Mouse (Mus musculus): ENCODE results near the gene Zc3hav1. TPM values are rescaled to one million over a fixed set of nuclear protein-coding genes. Genes with fewer than 3 reads are reported as not detected.

Zc3hav1 gene
- polyA plus RNA-seq, 1 experiment from 2014 or later: 2.0 TPM

- H3K27me3 ChIP-seq (ENCODE audit: poor library complexity, severe bottlenecking): peaks cover 20% of the 10 kb centered on the region
- no peak overlapping the region for H3K27ac ChIP-seq
- H3K4me1 ChIP-seq: no peaks in the 10 kb centered on the region
- DNase-seq (ENCODE audit: extremely low spot score, low spot score): no peak
- H3K4me3 ChIP-seq: no peak overlapping the region
- 55% methylated on average over 7 of the region's 7 CpGs for WGBS
- no peaks in the 10 kb centered on the region for H3K36me3 ChIP-seq (replicated peaks)
- H3K9me3 ChIP-seq: no peaks in the 10 kb centered on the region
Observed at GRCm38 (mm10) chr6:38345796-38346195, 8.6 kb downstream of the Zc3hav1 start.

- Histone ChIP-seq H3K27me3 (ENCODE audit: poor library complexity, severe bottlenecking) (peaks cover 4% of the 10 kb centered on the region; the same call in 1 of the 2 replicates), H3K36me3 (replicated peaks) (no peaks in the 10 kb centered on the region), H3K4me3 (no peak overlapping the region), H3K27ac (no peak overlapping the region), H3K9me3 (no peaks in the 10 kb centered on the region), H3K4me1 (no peaks in the 10 kb centered on the region)
- DNase-seq (ENCODE audit: extremely low spot score, low spot score): no peak
- WGBS: 83% methylated on average over 7 of the region's 7 CpGs
Observed at GRCm38 (mm10) chr6:38344006-38344670, 10.3 kb downstream of the Zc3hav1 start.

DNA sequence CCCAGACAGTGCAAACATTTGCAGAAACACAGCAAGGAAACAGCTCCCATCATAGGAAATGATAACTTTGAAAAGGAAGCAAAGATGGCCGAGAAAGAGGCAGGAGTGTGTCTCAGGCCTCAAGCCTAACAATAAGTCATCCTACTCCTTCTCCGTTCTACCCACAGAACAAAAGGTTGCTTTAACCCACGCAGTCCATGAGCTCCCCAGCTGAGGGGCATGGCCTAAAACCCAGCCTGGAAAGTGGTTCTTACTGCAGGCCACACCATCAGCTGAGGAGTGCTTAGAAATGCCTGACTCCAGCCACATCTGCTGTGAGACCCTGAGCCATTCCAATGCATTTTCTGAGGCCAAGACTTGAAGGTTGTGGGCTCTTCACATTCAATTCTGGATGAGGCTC is 10.8 kb downstream of the Zc3hav1 start:
- no peaks in the 10 kb centered on the region for H3K36me3 ChIP-seq (replicated peaks)
- 48% methylated on average over 3 of the region's 3 CpGs for WGBS
- no peak overlapping the region for H3K4me3 ChIP-seq
- peaks cover 4% of the 10 kb centered on the region; the same call in 1 of the 2 replicates for H3K27me3 ChIP-seq (ENCODE audit: poor library complexity, severe bottlenecking)
- no peak overlapping the region for H3K27ac ChIP-seq
- no peak for DNase-seq (ENCODE audit: extremely low spot score, low spot score)
- no peaks in the 10 kb centered on the region for H3K4me1 ChIP-seq
- no peaks in the 10 kb centered on the region for H3K9me3 ChIP-seq

DNA sequence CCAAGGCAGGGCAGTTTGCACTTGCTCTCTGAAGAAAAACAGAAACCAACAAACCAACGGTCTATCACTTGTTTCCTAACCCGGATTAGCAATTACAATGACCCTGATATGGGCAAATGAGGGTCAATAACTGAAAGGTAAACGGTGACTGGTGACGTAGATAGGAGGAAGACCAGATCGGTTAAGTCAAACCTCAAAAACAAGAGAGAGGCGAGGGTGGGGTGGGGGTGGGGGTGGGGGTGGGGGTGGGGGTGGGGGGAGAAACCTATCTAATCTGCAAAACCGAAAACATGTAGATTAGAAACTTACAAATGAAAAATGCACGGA is 11.8 kb downstream of the Zc3hav1 start:
- no peak for DNase-seq (ENCODE audit: extremely low spot score, low spot score)
- H3K9me3 ChIP-seq: no peaks in the 10 kb centered on the region
- H3K27ac ChIP-seq: no peak overlapping the region
- H3K36me3 ChIP-seq (replicated peaks): no peaks in the 10 kb centered on the region
- H3K27me3 ChIP-seq (ENCODE audit: poor library complexity, severe bottlenecking): peaks cover 3% of the 10 kb centered on the region; the same call in 1 of the 2 replicates
- no peak overlapping the region; the same call in 1 of the 2 replicates for H3K4me3 ChIP-seq
- whole genome bisulfite sequencing: 78% methylated on average over 8 of the region's 8 CpGs
- no peaks in the 10 kb centered on the region for H3K4me1 ChIP-seq

GRCm38 (mm10) chr6:38341751-38342665 is 12.4 kb downstream of the Zc3hav1 start:
- no peak overlapping the region for H3K27ac ChIP-seq
- no peaks in the 10 kb centered on the region for H3K4me1 ChIP-seq
- H3K27me3 ChIP-seq (ENCODE audit: poor library complexity, severe bottlenecking): no peaks in the 10 kb centered on the region
- H3K36me3 ChIP-seq (replicated peaks): no peaks in the 10 kb centered on the region
- WGBS: 75% methylated on average over 11 of the region's 11 CpGs
- no peaks in the 10 kb centered on the region for H3K9me3 ChIP-seq
- no peak overlapping the region; the same call in 1 of the 2 replicates for H3K4me3 ChIP-seq
- no peak for DNase-seq (ENCODE audit: extremely low spot score, low spot score)

DNA sequence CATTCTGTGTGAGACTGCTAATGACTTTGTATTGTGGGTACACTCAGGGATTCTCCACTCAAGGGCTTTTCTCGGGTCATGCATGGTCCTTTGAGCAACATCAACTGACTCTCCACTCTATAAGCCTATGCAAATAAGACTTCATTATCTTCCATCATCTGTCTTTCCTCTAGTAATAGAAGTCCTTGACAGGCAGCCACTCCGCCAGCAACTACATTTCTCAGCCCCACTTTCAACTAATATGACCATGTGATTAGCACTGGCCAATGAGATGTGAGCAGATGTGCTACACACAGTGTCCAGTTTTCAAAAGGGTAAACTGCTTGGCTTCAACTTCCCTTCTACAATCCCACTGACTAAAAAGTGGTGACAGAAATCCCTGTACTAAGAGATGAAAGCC is 15.3 kb downstream of the Zc3hav1 start:
- WGBS: 83% methylated on average over 2 of the region's 2 CpGs
- no peak overlapping the region for H3K4me3 ChIP-seq
- H3K27ac ChIP-seq: no peak overlapping the region
- H3K36me3 ChIP-seq (replicated peaks): no peaks in the 10 kb centered on the region
- DNase-seq (ENCODE audit: extremely low spot score, low spot score): no peak
- no peaks in the 10 kb centered on the region for H3K27me3 ChIP-seq (ENCODE audit: poor library complexity, severe bottlenecking)
- H3K4me1 ChIP-seq: no peaks in the 10 kb centered on the region
- H3K9me3 ChIP-seq: no peaks in the 10 kb centered on the region

DNA sequence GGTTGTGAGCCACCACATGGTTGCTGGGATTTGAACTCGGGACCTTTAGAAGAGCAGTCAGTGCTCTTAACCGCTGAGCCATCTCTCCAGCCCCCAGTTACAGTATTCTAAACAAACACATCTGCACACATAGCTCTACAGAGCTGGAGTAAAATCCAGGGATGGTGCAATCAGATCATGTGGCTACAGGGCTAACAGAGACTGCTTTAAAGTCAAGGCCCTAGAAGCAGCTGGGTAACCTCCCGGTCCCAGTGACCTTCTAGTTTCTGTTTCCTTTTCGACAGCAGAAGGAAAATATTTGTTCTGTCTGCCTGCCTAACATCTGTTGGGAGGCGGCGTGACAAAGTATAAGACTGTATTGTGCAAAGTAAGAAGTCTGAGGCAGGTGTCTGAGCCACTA is 16.5 kb downstream of the Zc3hav1 start:
- H3K9me3 ChIP-seq: no peaks in the 10 kb centered on the region
- DNase-seq (ENCODE audit: extremely low spot score, low spot score): no peak
- 0 out of 2 replicates have a peak, but pooled peaks cover 4% of the 10 kb centered on the region for H3K4me1 ChIP-seq
- H3K4me3 ChIP-seq: no peak overlapping the region
- 85% methylated on average over 6 of the region's 6 CpGs for WGBS
- no peaks in the 10 kb centered on the region for H3K27me3 ChIP-seq (ENCODE audit: poor library complexity, severe bottlenecking)
- no peaks in the 10 kb centered on the region for H3K36me3 ChIP-seq (replicated peaks)
- H3K27ac ChIP-seq: no peak overlapping the region

- H3K27ac ChIP-seq: no peak overlapping the region
- WGBS: 88% methylated on average over 4 of the region's 4 CpGs
- no peaks in the 10 kb centered on the region for H3K9me3 ChIP-seq
- no peak overlapping the region for H3K4me3 ChIP-seq
- H3K4me1 ChIP-seq: 0 out of 2 replicates have a peak, but pooled peaks cover 4% of the 10 kb centered on the region
- no peak for DNase-seq (ENCODE audit: extremely low spot score, low spot score)
- H3K36me3 ChIP-seq (replicated peaks): no peaks in the 10 kb centered on the region
- H3K27me3 ChIP-seq (ENCODE audit: poor library complexity, severe bottlenecking): no peaks in the 10 kb centered on the region
Observed at GRCm38 (mm10) chr6:38337166-38337705, 17.2 kb downstream of the Zc3hav1 start.

DNA sequence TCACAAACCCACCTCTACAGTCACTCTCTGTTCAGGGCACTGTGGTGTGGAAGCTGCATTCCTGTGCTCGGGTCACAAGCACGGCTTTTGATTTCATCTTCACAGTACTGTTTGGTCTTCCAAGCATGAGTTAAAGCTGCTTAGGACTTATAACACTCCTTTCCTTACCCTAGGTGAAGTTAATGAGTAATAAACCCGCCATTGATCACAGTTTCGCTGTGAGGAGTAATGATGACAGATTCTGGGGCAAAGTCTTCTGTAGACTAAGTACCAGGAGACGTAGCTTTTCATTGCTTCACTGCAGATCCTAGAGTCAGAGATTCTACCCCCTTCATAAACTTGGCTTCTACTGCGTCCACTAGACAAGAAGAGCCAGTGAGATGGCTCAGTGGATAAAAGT is 19.1 kb downstream of the Zc3hav1 start:
- Histone ChIP-seq H3K4me1 (0 out of 2 replicates have a peak, but pooled peaks cover 4% of the 10 kb centered on the region), H3K27ac (no peak overlapping the region), H3K27me3 (ENCODE audit: poor library complexity, severe bottlenecking) (no peaks in the 10 kb centered on the region), H3K36me3 (replicated peaks) (no peaks in the 10 kb centered on the region), H3K4me3 (no peak overlapping the region), H3K9me3 (no peaks in the 10 kb centered on the region)
- no peak for DNase-seq (ENCODE audit: extremely low spot score, low spot score)
- WGBS: 92% methylated on average over 6 of the region's 6 CpGs

- H3K27me3 ChIP-seq (ENCODE audit: poor library complexity, severe bottlenecking): no peaks in the 10 kb centered on the region
- H3K4me1 ChIP-seq: no peaks in the 10 kb centered on the region
- no peak overlapping the region for H3K27ac ChIP-seq
- peak; percentile 62 for DNase-seq (ENCODE audit: extremely low spot score, low spot score)
- WGBS: 27% methylated on average over 4 of the region's 4 CpGs
- H3K36me3 ChIP-seq (replicated peaks): no peaks in the 10 kb centered on the region
- H3K4me3 ChIP-seq: no peak overlapping the region
- no peaks in the 10 kb centered on the region for H3K9me3 ChIP-seq
Observed at GRCm38 (mm10) chr6:38326596-38326995, 27.8 kb downstream of the Zc3hav1 start.

DNA sequence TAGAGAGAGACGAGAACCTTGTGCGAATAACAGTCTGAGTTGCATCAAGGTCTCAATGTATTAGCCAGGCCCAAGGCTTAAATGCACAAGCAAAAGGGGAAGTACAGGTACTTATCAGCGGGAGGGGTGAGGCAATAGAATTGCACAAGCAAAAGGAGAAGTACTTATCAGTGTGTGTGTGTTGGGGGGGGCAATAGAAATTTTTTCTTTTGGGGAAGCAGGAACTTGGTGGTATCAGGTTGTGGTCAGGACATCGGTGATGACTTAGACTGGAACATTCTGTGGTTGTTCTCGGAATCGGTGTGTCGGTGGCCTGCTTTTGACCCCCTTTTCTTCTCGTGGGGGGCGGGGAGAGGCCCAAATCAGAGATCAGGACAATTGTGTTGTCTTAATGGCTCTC is 33.8 kb downstream of the Zc3hav1 start:
- DNase-seq (ENCODE audit: extremely low spot score, low spot score): no peak
- Histone ChIP-seq H3K9me3 (no peaks in the 10 kb centered on the region), H3K27ac (no peak overlapping the region), H3K27me3 (ENCODE audit: poor library complexity, severe bottlenecking) (no peaks in the 10 kb centered on the region), H3K4me3 (no peak overlapping the region), H3K36me3 (replicated peaks) (no peaks in the 10 kb centered on the region), H3K4me1 (no peaks in the 10 kb centered on the region)
- 95% methylated on average over 9 of the region's 9 CpGs for WGBS

DNA sequence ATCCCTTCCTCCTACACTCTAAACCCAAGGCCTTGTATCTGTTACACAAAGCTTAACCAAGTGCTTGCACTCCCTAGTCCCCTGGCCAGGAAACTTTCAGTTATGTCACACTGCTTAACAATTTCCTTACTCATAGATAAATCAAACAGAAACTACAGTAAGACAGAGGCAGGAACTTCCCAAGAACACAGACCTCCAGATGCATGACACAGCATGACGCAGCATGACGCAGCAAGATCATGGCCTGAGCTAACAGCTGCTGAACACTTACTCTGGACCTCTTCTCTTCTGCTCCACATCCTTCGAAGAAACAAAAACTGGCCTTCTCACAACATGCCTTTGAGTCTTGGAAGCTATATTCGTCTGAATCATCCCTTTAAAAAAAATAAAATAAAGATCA is 38.4 kb downstream of the Zc3hav1 start:
- Histone ChIP-seq H3K9me3 (no peaks in the 10 kb centered on the region), H3K27me3 (ENCODE audit: poor library complexity, severe bottlenecking) (no peaks in the 10 kb centered on the region), H3K4me3 (no peak overlapping the region), H3K36me3 (replicated peaks) (no peaks in the 10 kb centered on the region), H3K4me1 (no peaks in the 10 kb centered on the region), H3K27ac (no peak overlapping the region)
- 92% methylated on average over 4 of the region's 4 CpGs for WGBS
- no peak for DNase-seq (ENCODE audit: extremely low spot score, low spot score)

DNA sequence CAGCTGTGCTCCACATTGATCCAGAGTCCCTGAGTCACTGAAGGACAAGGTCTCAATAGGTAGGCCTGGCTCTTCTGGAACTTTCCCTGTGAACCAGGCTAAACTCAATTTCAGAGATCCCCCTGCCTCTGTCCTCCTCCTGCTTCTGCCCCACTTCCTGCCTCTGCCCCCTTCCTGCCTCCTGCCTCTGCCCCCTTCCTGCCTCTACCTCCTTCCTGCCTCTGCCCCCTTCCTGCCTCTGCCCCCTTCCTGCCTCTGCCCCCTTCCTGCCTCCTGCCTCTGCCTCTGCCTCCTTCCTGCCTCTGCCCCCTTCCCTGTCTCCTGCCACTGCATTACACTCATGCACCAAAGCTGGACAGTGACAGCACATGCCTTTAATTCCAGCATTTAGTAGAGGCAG is 44.7 kb downstream of the Zc3hav1 start:
- no peaks in the 10 kb centered on the region for H3K27me3 ChIP-seq (ENCODE audit: poor library complexity, severe bottlenecking)
- no peaks in the 10 kb centered on the region for H3K4me1 ChIP-seq
- no peak overlapping the region for H3K4me3 ChIP-seq
- no peak overlapping the region for H3K27ac ChIP-seq
- H3K9me3 ChIP-seq: peaks cover 3% of the 10 kb centered on the region
- DNase-seq (ENCODE audit: extremely low spot score, low spot score): no peak
- H3K36me3 ChIP-seq (replicated peaks): no peaks in the 10 kb centered on the region

Measured in forebrain, embryonic 10.5 days (tissue).